Mouse (Mus musculus): Measurements from ENCODE around the gene Uhrf1bp1.

Gene Uhrf1bp1

GRCm38 (mm10) chr17:27947155-27947554 lies 90.9 kb downstream of the Uhrf1bp1 start:
- TF ChIP-seq GATA4 (IDR thresholded peaks at IDR 0.05; ENCODE audit: insufficient replicate concordance, low read length), result no peak
